Mouse (Mus musculus): ENCODE results near the gene Ints3. TPM values are rescaled to one million over a fixed set of nuclear protein-coding genes. Genes with fewer than 3 reads are reported as not detected.
"Not testable (repeated sequence)": the region's sequence is repeated elsewhere in the genome, so short reads cannot be mapped to it uniquely, and the experiment has no call there.

The Ints3 gene
- polyA plus RNA-seq, 1 experiment from 2014 or later: 30.8 TPM

- H3K4me1 ChIP-seq (replicated peaks): peaks cover 4% of the 10 kb centered on the region; the same call in 1 of the 2 replicates
- no peak overlapping the region for H3K27ac ChIP-seq (replicated peaks)
- ATAC-seq (ENCODE audit: low read depth): no peak
- no peaks in the 10 kb centered on the region for H3K9me3 ChIP-seq
- H3K27me3 ChIP-seq: no peaks in the 10 kb centered on the region
- H3K9ac ChIP-seq: no peak overlapping the region
- H3K36me3 ChIP-seq: 0 out of 2 replicates have a peak, but pooled peaks cover 7% of the 10 kb centered on the region
- whole genome bisulfite sequencing: 23% methylated on average over 2 of the region's 2 CpGs
- H3K4me2 ChIP-seq: no peak overlapping the region
- no peak overlapping the region for H3K4me3 ChIP-seq
Measured at GRCm38 (mm10) chr3:90369041-90369440, 64.4 kb downstream of the Ints3 start.

DNA sequence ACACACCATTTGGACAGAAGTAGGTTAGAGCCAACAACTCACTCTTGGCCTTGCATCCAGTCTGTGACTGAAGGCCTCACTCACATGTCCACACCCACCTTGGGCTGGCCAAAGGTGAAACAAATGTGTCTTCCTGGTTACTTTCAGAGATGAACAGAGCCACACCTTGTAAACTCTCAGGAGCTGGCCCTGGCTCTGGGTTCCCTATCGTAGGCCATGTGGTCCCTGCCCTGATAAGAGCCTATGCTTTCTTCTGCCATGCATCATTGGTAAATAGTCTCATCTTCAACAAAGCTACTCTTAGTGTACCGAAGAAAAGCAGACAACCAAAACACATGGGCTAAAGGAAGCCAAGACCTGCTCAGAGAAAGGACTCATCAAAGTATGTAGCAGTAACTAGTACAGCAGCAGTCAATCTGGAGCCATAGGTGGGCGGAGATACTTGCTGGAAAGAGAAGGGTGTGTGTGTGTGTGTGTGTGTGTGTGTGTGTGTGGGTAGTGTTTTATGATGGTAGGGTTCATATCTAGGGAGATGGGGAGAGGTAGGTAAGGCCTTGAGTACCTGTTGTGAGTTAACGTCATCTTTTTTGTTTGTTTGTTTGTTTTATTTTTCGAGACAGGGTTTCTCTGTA, 66.3 kb downstream of the Ints3 start:
- Histone ChIP-seq H3K4me3 (no peak overlapping the region), H3K9me3 (no peaks in the 10 kb centered on the region), H3K27ac (replicated peaks) (no peak overlapping the region), H3K36me3 (0 out of 2 replicates have a peak, but pooled peaks cover 20% of the 10 kb centered on the region), H3K4me2 (no peak overlapping the region), H3K4me1 (replicated peaks) (peaks cover 4% of the 10 kb centered on the region; the same call in 1 of the 2 replicates), H3K9ac (no peak overlapping the region), H3K27me3 (no peaks in the 10 kb centered on the region)
- 88% methylated on average over 5 of the region's 5 CpGs for WGBS
- ATAC-seq (ENCODE audit: low read depth): no peak

- no peak overlapping the region for H3K9ac ChIP-seq
- peaks cover 59% of the 10 kb centered on the region for H3K36me3 ChIP-seq
- no peak for ATAC-seq (ENCODE audit: low read depth)
- no peaks in the 10 kb centered on the region for H3K4me1 ChIP-seq (replicated peaks)
- H3K27me3 ChIP-seq: no peaks in the 10 kb centered on the region
- H3K4me2 ChIP-seq: no peak overlapping the region
- H3K4me3 ChIP-seq: no peak overlapping the region
- H3K27ac ChIP-seq (replicated peaks): no peak overlapping the region
- H3K9me3 ChIP-seq: no peaks in the 10 kb centered on the region
- WGBS: 88% methylated on average over 2 of the region's 2 CpGs
Measured at GRCm38 (mm10) chr3:90362346-90362745, 71.1 kb downstream of the Ints3 start.

DNA sequence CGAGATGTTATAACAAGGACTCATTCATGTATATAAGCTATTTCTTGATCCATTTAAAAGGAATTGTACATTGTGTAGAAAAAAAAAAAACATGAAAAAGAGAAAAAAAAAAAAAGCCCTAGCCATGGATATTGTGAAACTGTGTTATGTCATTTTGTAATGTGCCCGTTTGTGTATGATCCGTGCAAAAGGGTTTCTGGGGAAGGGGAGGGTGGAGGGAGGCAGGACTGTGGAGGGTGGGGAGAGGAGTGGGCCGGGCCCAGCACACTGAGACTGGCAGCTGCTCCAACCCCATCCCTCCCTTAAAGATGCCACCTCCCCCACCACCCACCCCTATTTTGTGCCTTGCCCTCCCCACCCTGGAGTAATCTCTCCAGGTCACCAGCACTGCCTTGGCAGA, 71.9 kb downstream of the Ints3 start:
- Histone ChIP-seq H3K4me1 (replicated peaks) (no peaks in the 10 kb centered on the region), H3K27ac (replicated peaks) (no peak overlapping the region), H3K4me2 (no peak overlapping the region), H3K4me3 (no peak overlapping the region), H3K9ac (no peak overlapping the region), H3K27me3 (no peaks in the 10 kb centered on the region), H3K9me3 (no peaks in the 10 kb centered on the region), H3K36me3 (peaks cover 68% of the 10 kb centered on the region)
- 95% methylated on average over 4 of the region's 4 CpGs for WGBS
- no peak for ATAC-seq (ENCODE audit: low read depth)

GRCm38 (mm10) chr3:90359230-90359629, 74.2 kb downstream of the Ints3 start:
- 95% methylated on average over 1 of the region's 1 CpGs for WGBS
- Histone ChIP-seq H3K9ac (no peak overlapping the region), H3K27ac (replicated peaks) (no peak overlapping the region), H3K4me1 (replicated peaks) (no peaks in the 10 kb centered on the region), H3K27me3 (no peaks in the 10 kb centered on the region), H3K4me2 (no peak overlapping the region), H3K9me3 (no peaks in the 10 kb centered on the region), H3K36me3 (peaks cover 85% of the 10 kb centered on the region), H3K4me3 (no peak overlapping the region)
- no peak for ATAC-seq (ENCODE audit: low read depth)

DNA sequence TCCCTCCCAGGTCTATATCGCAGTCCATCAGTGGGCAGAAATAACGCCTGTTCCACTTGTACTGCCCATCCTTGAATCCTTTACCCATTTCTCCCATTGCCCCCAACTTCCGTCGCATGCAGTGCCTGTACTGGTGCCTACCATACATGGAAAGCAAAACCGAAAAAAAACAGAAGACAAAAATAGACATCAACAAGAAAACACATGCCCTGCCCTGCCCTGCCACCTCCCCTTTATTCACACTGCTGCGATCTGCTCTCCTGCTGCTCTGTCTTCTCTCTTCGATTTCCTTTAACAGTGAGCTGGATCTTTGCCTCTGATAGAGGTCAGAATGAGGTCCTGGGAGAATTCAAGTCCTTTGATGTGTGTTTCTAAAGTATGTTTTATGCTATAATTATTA, 75.5 kb downstream of the Ints3 start:
- 95% methylated on average over 7 of the region's 7 CpGs for WGBS
- H3K4me3 ChIP-seq: no peak overlapping the region
- no peaks in the 10 kb centered on the region for H3K9me3 ChIP-seq
- no peaks in the 10 kb centered on the region for H3K4me1 ChIP-seq (replicated peaks)
- H3K27ac ChIP-seq (replicated peaks): no peak overlapping the region
- H3K36me3 ChIP-seq: peaks cover 90% of the 10 kb centered on the region
- H3K27me3 ChIP-seq: no peaks in the 10 kb centered on the region
- no peak overlapping the region for H3K9ac ChIP-seq
- no peak overlapping the region for H3K4me2 ChIP-seq
- ATAC-seq (ENCODE audit: low read depth): no peak

DNA sequence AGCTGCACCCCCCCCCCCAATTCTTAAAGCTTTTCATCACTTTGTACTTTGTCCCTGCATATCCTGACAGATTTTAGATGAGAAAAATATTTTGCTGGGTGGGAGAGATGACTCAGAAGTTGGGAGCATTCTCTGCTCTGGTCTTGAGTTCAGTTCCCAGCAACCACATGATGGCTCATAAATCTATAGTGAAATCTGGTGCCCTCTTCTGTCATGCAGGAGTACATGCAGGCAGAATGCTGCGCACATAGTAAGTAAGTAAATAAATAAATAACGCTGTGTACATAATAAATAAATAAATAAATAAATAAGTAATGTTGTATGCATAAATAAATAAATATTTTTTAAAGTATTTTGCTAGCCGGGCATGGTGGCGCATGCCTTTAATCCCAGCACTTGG, 85.6 kb downstream of the Ints3 start:
- Histone ChIP-seq H3K9me3 (no peaks in the 10 kb centered on the region), H3K4me2 (no peak overlapping the region), H3K27ac (replicated peaks) (no peak overlapping the region), H3K4me3 (no peak overlapping the region), H3K27me3 (no peaks in the 10 kb centered on the region), H3K36me3 (peaks cover 58% of the 10 kb centered on the region), H3K9ac (no peak overlapping the region), H3K4me1 (replicated peaks) (no peaks in the 10 kb centered on the region)
- no peak for ATAC-seq (ENCODE audit: low read depth)
- 97% methylated on average over 4 of the region's 4 CpGs for WGBS

- H3K27me3 ChIP-seq; ATAC-seq (ENCODE audit: low read depth); H3K4me1 ChIP-seq (replicated peaks); H3K4me3 ChIP-seq; H3K9me3 ChIP-seq; H3K9ac ChIP-seq; H3K4me2 ChIP-seq; H3K27ac ChIP-seq (replicated peaks): not testable (repeated sequence)
- peaks cover 33% of the 10 kb centered on the region for H3K36me3 ChIP-seq
- WGBS: 64% methylated on average over 2 of the region's 2 CpGs
Measured at GRCm38 (mm10) chr3:90342853-90343252, 90.6 kb downstream of the Ints3 start.

Other genes starting within 250 kb of the Ints3 start
- gene Rps27, start 220.0 kb downstream of the Ints3 start, polyA plus RNA-seq (2015; fragmentation: Nextera tagmentation; extraction: Ambion mirVana): 750 and 953 TPM in 2 replicates
- 22.9 and 24.1 TPM in 2 replicates for gene Rab13, start 219.9 kb downstream of the Ints3 start, polyA plus RNA-seq (2015; fragmentation: Nextera tagmentation; extraction: Ambion mirVana)
- gene Jtb, start 202.0 kb downstream of the Ints3 start, polyA plus RNA-seq (2015; fragmentation: Nextera tagmentation; extraction: Ambion mirVana): 85.9 and 90.3 TPM in 2 replicates
- gene Creb3l4, start 190.1 kb downstream of the Ints3 start, polyA plus RNA-seq (2015; fragmentation: Nextera tagmentation; extraction: Ambion mirVana): 3.3 and 3.5 TPM in 2 replicates
- gene Slc39a1, start 185.4 kb downstream of the Ints3 start, polyA plus RNA-seq (2015; fragmentation: Nextera tagmentation; extraction: Ambion mirVana): 42.4 and 54.8 TPM in 2 replicates
- 23.7 and 27.0 TPM in 2 replicates for gene Crtc2, start 179.5 kb downstream of the Ints3 start, polyA plus RNA-seq (2015; fragmentation: Nextera tagmentation; extraction: Ambion mirVana)
- 5.9 and 7.4 TPM in 2 replicates for gene Dennd4b, start 168.4 kb downstream of the Ints3 start, polyA plus RNA-seq (2015; fragmentation: Nextera tagmentation; extraction: Ambion mirVana)
- gene Gatad2b, start 140.4 kb downstream of the Ints3 start, polyA plus RNA-seq (2015; fragmentation: Nextera tagmentation; extraction: Ambion mirVana): 13.7 and 15.6 TPM in 2 replicates
- gene Slc27a3, start 43.7 kb downstream of the Ints3 start, polyA plus RNA-seq (2015; fragmentation: Nextera tagmentation; extraction: Ambion mirVana): 22.9 and 24.1 TPM in 2 replicates
- 3.7 and 3.9 TPM in 2 replicates for gene Npr1, start 32.2 kb upstream of the Ints3 start, polyA plus RNA-seq (2015; fragmentation: Nextera tagmentation; extraction: Ambion mirVana)
- 280 and 290 TPM in 2 replicates for gene Ilf2, start 42.5 kb upstream of the Ints3 start, polyA plus RNA-seq (2015; fragmentation: Nextera tagmentation; extraction: Ambion mirVana)
- 98.2 and 103 TPM in 2 replicates for gene Snapin, start 57.4 kb upstream of the Ints3 start, polyA plus RNA-seq (2015; fragmentation: Nextera tagmentation; extraction: Ambion mirVana)
- 183 and 200 TPM in 2 replicates for gene Chtop, start 75.9 kb upstream of the Ints3 start, polyA plus RNA-seq (2015; fragmentation: Nextera tagmentation; extraction: Ambion mirVana)
- 9.0 and 13.0 TPM in 2 replicates for gene S100a1, start 80.8 kb upstream of the Ints3 start, polyA plus RNA-seq (2015; fragmentation: Nextera tagmentation; extraction: Ambion mirVana)
- 13.9 and 14.9 TPM in 2 replicates for gene S100a13, start 80.8 kb upstream of the Ints3 start, polyA plus RNA-seq (2015; fragmentation: Nextera tagmentation; extraction: Ambion mirVana)
- 0.81 TPM in 1 of 2 replicates, not detected in the other for gene S100a14, start 93.2 kb upstream of the Ints3 start, polyA plus RNA-seq (2015; fragmentation: Nextera tagmentation; extraction: Ambion mirVana)
- 31.5 and 37.5 TPM in 2 replicates for gene S100a16, start 103.6 kb upstream of the Ints3 start, polyA plus RNA-seq (2015; fragmentation: Nextera tagmentation; extraction: Ambion mirVana)
- gene S100a3, start 127.0 kb upstream of the Ints3 start, polyA plus RNA-seq (2015; fragmentation: Nextera tagmentation; extraction: Ambion mirVana): 1.4 and 1.9 TPM in 2 replicates
- gene S100a2, start 156.6 kb upstream of the Ints3 start, polyA plus RNA-seq (2015; fragmentation: Nextera tagmentation; extraction: Ambion mirVana): not detected in 2 replicates
- not detected in 2 replicates for gene Gm42674, start 168.3 kb upstream of the Ints3 start, polyA plus RNA-seq (2015; fragmentation: Nextera tagmentation; extraction: Ambion mirVana)
- gene S100a4, start 170.1 kb upstream of the Ints3 start, polyA plus RNA-seq (2015; fragmentation: Nextera tagmentation; extraction: Ambion mirVana): not detected in 2 replicates
- gene S100a5, start 174.9 kb upstream of the Ints3 start, polyA plus RNA-seq (2015; fragmentation: Nextera tagmentation; extraction: Ambion mirVana): not detected in 2 replicates
- 28.2 and 28.4 TPM in 2 replicates for gene S100a6, start 179.3 kb upstream of the Ints3 start, polyA plus RNA-seq (2015; fragmentation: Nextera tagmentation; extraction: Ambion mirVana)
- gene S100a7a, start 220.4 kb upstream of the Ints3 start, polyA plus RNA-seq (2015; fragmentation: Nextera tagmentation; extraction: Ambion mirVana): not detected in 2 replicates
- gene S100a8, start 235.4 kb upstream of the Ints3 start, polyA plus RNA-seq (2015; fragmentation: Nextera tagmentation; extraction: Ambion mirVana): 13.5 and 16.1 TPM in 2 replicates